Mouse (Mus musculus): ENCODE measurements around the gene Zfp977.
"Not testable (repeated sequence)": the region's sequence is repeated elsewhere in the genome, so short reads cannot be mapped to it uniquely, and the experiment has no call there.

Gene Zfp977

GRCm38 (mm10) chr7:42592413-42592812, at the start of gene Zfp977:
Gene Zfp977, minus strand, starts transcription at chr7:42592547.
- DNase-seq, result not testable (repeated sequence)

- not testable (repeated sequence) for DNase-seq
These were observed 38.7 kb upstream of the Zfp977 start for GRCm38 (mm10) chr7:42631031-42631430.

- not testable (repeated sequence) for DNase-seq
These were observed 3.3 kb upstream of the Zfp977 start for GRCm38 (mm10) chr7:42595666-42596065.

- DNase-seq, result not testable (repeated sequence)
These were observed 1.0 kb downstream of the Zfp977 start for GRCm38 (mm10) chr7:42591311-42591710.

GRCm38 (mm10) chr7:42578488-42578887, 13.9 kb downstream of the Zfp977 start, which contains the start of gene Gm21028:
Gene Gm21028, minus strand, starts transcription at chr7:42578588.
- DNase-seq, result no peak

GRCm38 (mm10) chr7:42551766-42552165, 40.6 kb downstream of the Zfp977 start:
- DNase-seq, result no peak

Measured in cerebellum, adult 18-20 months (tissue).